Mouse (Mus musculus): ENCODE measurements at regions not wholly inside any gene's neighbourhood (a gene's known extent, or its start where the extent isn't known, plus 50 kb on each side); places are given as distances from the start of the nearest gene placed in this dataset.

DNA sequence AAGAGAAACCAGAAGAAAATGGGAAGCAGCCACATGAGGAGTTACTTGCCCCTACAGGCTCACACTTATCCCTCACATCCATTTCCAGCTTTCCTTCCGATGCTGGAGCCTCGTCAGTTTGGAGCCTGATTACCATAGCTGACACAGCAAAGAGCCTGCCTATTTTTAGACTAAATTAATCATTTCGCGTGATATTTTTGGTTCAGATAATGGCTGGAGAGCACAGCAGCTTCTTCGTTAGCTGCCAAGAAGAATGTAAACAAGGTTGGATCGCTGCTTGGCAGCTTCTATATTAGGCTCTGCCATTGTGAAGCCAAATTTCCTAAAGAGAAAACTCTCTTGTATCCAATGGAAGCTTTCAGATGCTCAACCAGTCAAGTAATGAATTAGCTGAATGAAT, 676.9 kb upstream of the A1bg start:
- no peak for DNase-seq (ENCODE audit: low read depth)

DNA sequence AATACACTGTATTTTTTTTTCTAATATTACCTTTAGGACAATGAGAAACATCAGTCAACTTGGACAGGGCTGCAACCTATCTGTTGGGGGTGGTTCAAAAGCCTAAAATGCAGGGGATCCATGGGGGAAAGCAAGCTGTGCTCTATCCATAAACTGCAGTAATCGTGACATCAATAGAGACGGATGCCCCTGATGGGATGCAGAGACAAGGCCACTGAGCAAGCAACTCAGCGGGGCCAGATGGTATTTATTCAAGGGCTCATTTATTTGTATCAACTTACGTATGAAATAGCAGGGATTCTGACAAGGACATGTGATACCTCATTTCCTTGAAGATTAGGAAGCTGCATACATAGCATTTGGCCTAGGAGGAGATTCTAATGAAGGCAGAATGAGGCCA, 673.5 kb upstream of the A1bg start:
- no peak for DNase-seq (ENCODE audit: low read depth)

DNA sequence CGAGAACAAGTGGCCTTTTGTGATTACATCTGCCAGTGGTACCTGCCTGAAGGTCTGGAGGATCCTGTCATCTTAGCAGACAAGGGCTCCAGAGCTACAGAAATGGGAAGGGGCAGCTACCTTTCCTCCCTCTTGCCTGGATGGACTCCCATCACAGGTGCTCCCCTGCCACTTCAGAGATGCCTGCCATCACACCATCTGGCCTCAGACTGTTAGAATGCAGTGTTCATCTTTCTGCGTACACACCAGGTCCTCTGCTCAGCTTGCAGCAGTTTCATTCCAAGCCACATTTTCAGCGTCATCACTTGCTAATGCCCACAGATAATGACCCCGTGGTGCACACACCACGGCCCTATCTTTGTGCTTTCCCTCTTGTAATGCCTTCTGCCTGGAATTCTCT, 666.1 kb upstream of the A1bg start:
- no peak for DNase-seq (ENCODE audit: low read depth)

DNA sequence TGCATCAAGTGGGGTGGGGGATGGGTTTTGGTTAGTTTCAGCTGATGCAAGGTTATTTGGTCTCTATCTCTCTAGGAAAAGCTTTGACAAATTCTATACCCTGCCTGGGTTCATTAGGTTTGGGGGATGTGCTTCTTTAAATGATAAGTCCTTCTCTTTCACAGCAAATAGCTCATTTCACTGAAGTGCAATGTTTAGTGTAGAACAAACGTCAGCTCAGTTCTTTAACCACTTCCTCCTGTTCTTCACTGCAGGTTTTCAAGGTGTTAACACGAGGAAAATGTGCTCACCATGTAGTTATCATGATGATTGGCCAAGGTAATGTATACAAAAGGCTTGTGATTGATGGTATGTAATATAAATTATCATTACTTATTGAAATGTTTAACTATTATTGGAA, 659.5 kb upstream of the A1bg start:
- peak; percentile 59 for DNase-seq (ENCODE audit: low read depth)

DNA sequence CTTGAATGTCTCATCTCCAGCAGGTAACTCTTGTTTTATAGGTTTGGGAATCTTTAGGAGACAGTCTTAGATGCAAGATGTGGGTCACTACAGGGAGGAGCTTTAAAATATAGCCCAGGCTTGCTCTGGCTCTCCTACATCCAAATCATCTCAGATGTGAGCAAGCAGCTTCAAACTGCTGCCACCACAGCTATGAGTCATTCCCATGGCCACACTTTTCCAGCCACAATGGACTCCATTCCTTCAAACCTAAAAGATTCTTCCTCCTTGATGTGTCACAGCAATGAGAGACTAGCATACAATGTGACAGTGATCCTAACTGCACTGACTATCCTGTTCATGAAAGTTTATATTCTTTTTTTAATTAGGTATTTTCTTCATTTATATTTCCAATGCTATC, 640.5 kb upstream of the A1bg start:
- no peak for DNase-seq (ENCODE audit: low read depth)

DNA sequence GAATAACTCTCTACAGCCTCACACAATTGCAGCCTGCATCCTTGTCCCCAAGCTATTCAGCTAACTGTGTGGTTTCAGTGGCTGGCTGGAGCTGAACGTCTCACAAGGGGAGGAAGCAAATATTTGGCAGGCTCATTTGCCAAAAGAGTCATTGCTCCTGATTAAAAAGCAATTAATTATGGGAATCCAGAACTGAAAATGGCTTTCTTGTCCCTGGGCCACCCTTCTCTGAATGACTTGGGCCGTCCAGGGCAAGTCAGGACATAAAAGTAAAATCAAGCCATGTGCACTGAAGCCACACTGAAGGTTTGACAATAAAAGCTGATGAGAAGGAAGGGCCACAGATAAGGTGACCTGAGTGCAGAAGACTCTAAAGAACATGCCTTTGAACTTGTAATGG, 639.4 kb upstream of the A1bg start:
- DNase-seq (ENCODE audit: low read depth): no peak

DNA sequence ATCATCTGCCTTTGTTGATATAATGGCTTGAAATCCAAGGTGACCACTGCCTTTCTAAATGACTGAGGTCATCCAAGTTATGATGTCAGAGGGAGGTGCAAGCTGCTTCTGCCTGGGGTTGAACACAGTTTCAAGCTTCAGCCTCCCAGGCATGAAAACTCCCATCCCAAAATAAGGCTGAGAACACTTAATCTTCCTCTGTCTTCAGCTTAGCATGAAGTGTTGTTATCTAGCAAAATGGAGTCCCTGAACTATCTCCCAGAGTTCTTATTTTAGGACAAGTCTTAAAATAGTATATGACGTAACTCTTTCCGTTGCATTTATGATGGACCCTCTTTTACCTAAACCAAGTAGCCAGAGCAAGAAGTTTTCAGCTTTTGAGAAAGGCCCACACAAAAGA, 631.1 kb upstream of the A1bg start:
- DNase-seq (ENCODE audit: low read depth): no peak

DNA sequence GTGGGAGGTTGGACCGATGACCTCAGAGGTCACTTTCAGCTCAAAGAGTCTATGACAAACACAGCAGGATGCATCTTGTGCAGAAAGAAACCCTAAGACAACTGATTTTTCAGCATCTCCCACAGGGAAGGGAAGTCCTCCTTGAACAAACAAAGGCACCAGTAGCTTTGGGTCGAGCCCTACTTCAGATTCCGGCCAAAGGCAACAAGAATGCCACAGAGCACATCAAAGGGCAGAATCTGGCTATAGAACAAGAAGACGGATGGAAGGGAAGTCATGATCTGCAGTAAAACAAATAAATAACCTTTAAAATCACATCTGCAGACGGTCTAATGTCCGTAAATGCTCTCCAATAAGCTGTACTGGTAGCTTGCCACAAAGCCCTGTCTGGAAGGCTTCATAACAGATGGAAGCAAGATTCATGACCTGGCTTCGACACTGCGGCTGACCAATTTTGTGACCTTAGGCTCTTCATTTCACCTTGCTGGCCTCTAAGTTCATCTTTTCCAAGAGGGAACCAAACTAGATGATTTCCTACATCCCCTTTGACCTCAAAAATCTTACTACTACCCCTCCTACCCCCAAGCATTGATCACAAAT, 630.4 kb upstream of the A1bg start:
- no peak for DNase-seq (ENCODE audit: low read depth)

DNA sequence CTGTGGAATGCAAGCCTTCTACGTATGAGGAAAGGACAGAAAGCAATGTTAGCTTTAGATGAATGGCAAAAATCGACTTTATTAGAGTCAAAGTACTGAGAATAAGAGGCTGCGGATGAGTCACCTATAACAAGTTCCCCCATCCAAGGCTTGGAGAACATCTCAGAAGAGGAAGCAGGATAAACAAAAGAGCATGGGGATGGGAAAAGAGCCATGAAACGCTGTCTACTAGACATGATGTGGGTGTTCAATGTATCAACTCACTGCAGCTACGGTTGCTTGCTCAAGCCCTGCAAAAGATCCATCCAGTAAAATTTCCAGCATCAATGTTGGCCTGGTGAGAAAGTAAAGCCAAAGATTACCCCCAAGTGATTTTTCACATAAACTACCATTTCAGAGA, 628.4 kb upstream of the A1bg start:
- no peak for DNase-seq (ENCODE audit: low read depth)

DNA sequence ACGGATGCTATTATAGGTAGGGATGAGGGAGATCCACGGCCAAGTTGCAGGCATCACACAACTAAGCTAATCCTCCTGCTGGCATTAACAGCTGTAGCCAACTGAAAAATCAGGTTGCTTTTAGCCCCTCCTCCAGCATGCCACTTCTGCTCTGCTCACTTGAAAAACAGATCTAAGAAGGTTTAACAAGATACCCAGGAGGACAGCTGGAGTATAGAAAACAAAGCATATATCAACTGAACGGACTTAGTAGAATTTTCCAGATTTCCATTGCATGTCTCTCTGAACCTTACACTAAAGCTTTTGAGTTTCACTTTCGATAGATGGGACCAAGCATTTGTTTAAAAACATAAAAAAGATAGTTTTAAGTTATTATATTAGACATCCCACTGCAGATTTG, 625.6 kb upstream of the A1bg start:
- DNase-seq (ENCODE audit: low read depth): no peak

DNA sequence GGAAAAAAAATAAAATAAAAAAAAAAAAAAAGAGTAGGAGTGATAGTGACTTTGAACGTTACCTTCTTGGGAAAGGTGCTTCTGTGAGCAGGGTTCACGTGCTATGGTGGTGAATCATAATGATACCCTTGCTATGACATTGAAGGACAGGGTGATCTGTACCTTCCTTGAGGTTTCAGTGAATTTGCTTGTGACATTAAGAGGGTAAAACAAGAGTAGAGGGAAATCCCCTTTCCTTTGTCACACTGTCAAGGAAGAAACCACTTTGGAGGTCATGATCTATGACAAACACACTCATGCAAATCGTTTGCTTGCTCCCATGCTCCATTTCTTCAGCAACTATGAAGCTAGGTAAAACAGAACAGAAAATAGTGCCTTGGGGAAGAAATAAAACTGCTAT, 623.8 kb upstream of the A1bg start:
- DNase-seq (ENCODE audit: low read depth): peak; percentile 63

DNA sequence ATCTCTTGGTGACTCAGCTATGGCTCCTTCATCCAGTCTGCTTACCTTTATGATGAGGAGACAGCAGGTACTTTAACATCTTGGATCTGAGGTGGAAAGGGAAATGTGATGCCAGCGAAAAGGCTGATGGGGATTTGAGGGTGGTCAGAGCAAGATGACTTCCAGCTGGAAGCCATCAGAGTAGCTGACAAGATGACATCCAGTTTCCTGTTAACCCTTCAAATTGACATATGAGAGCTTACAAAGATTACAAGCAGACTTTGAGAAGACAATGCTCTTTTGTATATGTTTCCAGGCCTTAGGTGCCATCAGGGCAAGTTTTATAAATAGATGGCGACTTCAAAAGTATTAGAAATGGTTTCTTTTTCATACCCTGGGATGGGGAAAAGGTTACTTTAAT, 621.3 kb upstream of the A1bg start:
- DNase-seq (ENCODE audit: low read depth): no peak

DNA sequence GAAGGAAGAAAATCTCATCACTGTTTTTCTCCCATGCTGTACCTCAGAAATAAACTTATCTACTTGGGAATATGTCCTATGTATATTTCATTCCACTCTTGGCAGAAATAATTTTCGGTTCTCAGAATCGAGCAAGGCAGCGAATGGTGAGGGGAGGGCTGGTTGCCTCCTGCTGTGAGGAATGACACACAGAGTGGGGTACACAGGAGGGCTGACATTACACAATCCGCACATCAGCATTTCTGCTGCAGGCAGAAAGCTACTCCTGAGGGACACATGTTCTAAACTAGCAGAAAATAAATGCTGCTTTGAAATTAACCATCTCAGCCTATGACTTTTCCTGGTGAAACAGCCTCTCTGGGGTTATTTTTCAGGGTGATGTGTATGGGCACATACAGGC, 618.8 kb upstream of the A1bg start:
- DNase-seq (ENCODE audit: low read depth): no peak

DNA sequence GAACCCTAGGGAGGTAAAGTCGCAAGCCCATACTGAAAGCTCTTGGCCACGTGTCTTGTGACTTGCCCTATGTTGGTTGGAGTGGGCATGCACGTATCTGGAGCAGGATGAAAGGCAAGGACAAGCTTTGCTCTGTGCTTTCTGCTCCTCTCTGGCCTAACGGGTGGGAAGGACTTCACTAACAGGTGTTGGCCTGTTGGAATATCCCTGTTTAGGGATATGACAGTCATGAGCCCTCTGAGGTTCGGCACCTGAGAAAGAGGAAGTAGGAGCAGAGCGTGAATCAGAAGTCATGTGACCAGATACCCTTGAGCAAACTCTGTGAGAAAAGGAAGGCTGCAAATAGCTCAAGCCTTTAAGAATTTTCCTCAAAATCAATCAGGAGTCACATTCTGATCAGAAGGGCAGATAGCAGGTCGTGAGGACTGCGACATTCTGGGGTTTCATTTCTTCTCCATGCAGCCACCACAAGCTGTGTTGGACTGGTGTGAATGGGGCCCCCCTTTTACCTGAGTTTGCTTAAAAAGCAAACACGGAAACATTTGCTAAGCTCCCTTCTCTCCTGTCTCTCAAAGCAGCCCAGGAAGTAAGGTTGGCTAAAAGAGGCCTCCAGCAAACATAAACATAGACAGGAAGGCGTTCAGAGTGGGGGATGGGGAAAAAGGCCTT, 618.1 kb upstream of the A1bg start:
- peak; percentile 68 for DNase-seq (ENCODE audit: low read depth)

DNA sequence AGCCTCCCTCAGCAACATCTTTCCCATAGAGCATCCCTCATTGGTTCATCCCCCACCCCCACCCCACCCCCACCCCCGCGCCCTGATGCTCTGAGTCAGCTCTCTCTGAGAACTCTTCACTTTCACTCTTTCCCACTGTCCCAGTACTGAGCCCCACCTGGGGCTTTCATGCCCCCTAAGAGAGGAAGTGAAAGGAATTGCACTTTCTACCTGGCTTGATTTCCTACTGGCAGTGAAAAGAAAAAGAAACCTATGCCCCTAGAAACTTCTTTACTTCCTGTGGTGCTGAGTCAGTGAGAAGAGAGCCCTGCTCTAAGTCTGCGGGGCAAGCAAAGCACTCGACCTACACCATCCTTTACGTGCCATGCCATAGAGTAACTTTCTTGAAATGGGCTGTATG, 616.1 kb upstream of the A1bg start:
- DNase-seq (ENCODE audit: low read depth): peak; percentile 42

DNA sequence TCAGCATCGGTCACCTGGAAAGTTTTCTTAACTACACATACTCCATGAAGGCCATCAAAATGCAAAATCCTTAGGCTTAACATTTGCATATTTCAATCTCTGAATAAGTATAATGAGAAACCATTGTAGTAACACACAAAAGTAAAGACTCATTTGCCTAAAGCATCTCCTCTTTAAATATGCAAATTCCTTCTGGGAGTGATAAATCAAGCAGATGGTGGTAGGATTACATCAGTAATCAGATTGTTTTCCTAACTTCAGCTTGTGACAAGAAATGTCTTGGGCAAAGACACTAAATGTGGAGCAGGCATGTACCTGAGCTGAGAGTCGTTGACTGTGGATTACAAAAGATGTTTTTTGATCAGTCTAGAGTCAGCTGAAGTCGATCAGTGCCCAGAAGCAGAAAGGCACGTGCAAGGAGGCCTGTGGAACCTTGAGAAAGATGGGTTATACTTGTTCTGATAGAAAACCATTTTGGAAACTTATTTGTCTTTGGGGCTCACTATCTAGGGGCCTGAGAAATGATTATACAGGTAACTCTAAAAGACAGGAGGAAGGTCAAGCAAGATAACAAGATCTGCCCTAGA, 615.5 kb upstream of the A1bg start:
- no peak for DNase-seq (ENCODE audit: low read depth)

DNA sequence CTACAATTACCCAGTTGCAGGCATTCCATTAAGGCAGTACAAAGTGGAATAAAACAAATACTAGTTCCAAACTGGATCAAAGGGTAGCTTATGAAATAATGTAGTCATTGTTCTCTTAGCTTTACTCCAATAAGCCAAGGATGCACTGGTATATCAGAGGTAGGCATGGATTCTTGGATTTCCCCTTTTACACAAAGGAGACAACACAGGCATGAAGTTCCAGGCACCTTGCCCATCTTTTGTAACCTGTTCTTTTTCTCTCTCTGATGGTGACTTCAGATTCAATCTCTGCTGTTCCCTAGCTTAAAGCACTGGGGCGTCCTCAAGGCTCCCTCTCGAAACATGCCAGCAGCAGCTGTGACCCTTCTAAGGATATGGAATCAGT, 613.5 kb upstream of the A1bg start:
- no peak for DNase-seq (ENCODE audit: low read depth)

DNA sequence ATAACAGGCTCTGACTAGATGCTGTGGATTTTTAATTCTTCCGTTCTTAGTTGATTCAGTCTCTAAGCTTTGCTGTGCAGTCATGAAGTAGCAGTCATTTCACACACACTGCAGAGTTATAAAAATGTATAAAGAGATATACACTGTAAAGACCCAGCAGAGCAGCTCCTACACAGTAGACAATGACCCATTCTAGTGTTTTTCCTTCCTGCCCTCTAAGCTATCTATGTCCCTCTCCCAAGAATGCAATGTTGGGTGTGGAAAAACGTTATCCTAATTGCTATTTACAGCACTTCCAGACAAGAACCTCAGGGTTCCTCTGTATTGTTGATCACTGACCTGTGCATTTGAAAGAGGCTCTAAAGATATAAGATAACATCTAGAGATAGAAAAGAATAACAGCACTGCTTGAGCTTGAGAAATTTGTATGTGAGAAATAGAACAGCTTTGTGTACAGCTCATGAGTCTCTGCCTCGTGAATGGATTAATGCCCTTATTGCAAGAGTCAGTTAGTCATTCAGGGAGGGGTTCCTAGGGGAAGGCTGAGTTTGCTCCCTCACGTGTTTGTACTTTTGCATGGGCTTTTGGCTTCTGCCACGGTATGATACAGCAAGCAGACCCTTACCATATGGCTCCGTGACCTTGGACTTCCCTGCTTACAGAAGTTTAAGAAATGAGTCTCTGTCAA, 613.0 kb upstream of the A1bg start:
- no peak for DNase-seq (ENCODE audit: low read depth)

DNA sequence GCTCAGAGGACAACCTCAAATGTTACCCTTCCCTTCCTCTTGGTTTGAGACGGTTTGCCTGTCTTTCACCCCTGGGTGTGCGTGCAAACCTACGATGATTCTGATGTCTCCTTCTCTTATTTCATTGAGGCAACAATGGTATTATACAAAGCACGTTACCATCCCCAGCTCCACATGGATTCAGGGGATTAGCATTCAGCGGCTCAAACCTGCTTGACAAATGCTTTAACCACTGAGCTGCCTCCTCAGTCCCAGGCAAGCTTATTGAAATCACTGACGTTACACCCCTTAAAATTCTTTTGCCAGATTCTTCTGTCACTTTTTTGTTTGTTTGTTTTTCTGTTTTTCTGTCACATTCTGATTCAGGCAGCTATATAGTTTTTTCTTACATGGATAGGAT, 612.4 kb upstream of the A1bg start:
- no peak for DNase-seq (ENCODE audit: low read depth)

DNA sequence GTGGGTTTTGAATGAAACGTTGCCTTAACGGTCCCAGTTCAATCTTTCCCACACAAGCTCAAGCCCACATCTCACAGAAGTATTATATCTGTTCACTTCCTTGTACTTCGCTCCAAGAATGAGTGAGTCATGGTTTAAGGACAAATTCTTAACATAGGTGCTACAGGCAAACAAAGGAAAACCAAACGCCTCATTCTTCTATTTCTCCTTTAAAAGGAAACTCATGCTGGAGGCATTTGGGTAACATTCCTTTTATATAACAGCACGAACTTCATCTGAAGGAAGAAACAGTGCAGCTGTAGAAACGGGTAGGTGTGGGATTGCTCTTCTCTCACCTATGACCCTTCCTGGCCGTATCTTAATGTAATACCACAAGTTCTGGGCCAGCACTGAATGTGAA, 610.0 kb upstream of the A1bg start:
- DNase-seq (ENCODE audit: low read depth): no peak

DNA sequence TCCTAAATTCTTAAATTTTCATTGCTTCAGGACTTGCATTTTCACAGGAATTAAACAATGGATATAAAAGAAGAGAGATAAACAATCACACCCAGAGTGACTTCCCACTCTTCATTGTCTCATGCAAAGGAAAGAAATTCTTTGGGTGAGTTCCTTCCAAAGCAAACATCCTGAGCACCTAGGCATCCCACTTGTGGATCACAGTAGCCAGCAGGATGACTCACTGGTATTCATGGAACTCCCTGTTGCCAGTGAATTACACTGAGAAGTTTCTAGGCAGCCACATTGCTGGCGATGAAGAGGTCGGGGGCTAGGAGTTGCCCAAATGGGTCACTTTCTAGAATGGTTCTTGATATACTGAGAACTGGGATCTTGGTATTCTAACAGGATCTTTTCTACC, 609.2 kb upstream of the A1bg start:
- DNase-seq (ENCODE audit: low read depth): no peak

DNA sequence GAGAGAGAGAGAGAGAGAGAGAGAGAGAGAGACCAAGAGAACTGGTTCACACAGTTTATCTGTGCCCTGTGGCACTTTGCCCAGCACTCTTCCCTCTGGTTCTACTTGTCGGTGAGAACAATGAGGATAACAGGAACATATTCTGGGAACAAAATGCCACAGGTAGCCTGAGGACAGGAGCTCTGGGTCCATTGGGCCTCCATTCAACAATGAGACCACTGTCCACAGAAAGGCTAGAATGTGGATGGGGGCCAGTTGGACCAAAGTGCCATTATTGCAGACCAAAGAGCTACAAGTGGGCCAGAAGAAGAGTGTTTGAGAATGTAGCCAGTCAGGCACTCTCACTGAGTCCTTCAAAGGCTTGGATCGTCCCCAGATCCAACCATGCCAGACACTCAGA, 600.2 kb upstream of the A1bg start:
- DNase-seq (ENCODE audit: low read depth): no peak

DNA sequence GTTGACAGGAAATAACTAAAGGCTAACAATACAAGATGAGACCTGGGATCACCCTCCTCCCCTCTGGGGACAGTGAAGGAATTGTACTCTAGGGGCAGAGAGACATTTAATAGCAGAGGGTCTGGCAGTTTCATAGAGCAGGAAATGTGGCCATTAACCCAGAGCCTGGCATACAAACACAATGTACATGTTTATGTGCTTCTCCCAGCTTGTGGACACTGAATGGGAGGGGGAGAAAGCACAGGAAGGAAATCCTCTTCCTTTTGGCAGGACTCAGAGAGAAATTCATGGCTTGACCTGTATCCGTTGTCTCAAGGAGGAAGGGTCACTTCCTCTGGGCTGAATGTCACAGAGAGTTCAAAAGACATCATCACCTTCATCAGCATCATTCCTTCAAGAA, 594.5 kb upstream of the A1bg start:
- no peak for DNase-seq (ENCODE audit: low read depth)

DNA sequence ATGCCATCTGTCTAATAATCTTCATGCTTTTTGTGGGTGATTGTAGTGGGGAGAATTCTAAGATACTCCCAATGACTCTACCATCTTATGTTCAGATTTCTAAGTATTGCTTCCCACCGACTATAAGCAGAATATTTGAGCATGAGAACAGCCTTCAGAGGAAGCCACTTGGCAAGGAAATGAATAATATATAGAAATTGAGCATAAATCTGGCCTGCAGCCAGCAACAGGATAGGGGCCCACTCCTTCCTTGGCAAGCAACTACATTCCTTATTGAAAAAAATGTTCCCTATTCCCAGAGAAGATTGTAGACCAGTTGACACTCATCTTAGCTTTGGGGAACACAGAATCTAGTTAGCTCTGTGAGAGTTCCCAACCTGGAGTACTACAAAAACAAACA, 591.5 kb upstream of the A1bg start:
- no peak for DNase-seq (ENCODE audit: low read depth)

Measured in naive thymus-derived CD4-positive, alpha-beta T cell, adult 2 months (primary cell).